Mouse (Mus musculus) stomach, embryonic 14.5 days (tissue): Measurements from ENCODE around the gene Cpt1b. TPM values are rescaled to one million over a fixed set of nuclear protein-coding genes. Genes with fewer than 3 reads are reported as not detected.
A peak's percentile ranks its signal among the peaks of the same experiment; 100 is the strongest.

ENCODE experiments used
- ATAC-seq: fragments of 200-750 bp; cut with Nextera tagmentation; 2 replicates; pipeline ENCODE4 v1.8.0; 2017; ENCODE audit warnings: low read depth, moderate TSS enrichment; ENCODE audit not compliant: insufficient number of reproducible peaks, insufficient read depth, low FRiP score
- H3K27ac ChIP-seq: fragments of 300-500 bp; sonication (generic); 2 replicates; pipeline ENCODE4 v1.5.1; 2014; ENCODE audit warnings: mild to moderate bottlenecking, low read length, moderate library complexity, mixed read lengths
- H3K27me3 ChIP-seq: fragments of 300-500 bp; sonication (generic); 2 replicates; pipeline ENCODE4 v1.6.1; 2014; ENCODE audit warnings: low read length, control low read depth, mixed read lengths; ENCODE audit not compliant: control insufficient read depth, insufficient read depth
- H3K36me3 ChIP-seq: fragments of 300-500 bp; sonication (generic); 2 replicates; pipeline ENCODE4 v1.6.1; 2014; ENCODE audit warnings: mild to moderate bottlenecking, control low read depth, low read length, moderate library complexity, mixed read lengths; ENCODE audit not compliant: control insufficient read depth, insufficient read depth
- H3K4me1 ChIP-seq: fragments of 300-500 bp; sonication (generic); 2 replicates; pipeline ENCODE4 v1.6.1; 2014; ENCODE audit warnings: low read length, control low read depth, mixed read lengths; ENCODE audit not compliant: control insufficient read depth, insufficient read depth
- H3K4me2 ChIP-seq: fragments of 300-500 bp; sonication (generic); replicated peaks from 2 replicates; pipeline ENCODE4 v1.6.1; 2014; ENCODE audit warnings: low read depth, low read length, control low read depth
- H3K4me3 ChIP-seq: fragments of 300-500 bp; sonication (generic); 2 replicates; pipeline ENCODE4 v1.5.1; 2014; ENCODE audit warnings: low read depth, low read length, control low read depth
- H3K9ac ChIP-seq: fragments of 300-500 bp; sonication (generic); replicated peaks from 2 replicates; pipeline ENCODE4 v1.6.1; 2014; ENCODE audit warnings: low read depth, mild to moderate bottlenecking, control low read depth, low read length, moderate library complexity, mixed read lengths
- H3K9me3 ChIP-seq: fragments of 300-500 bp; sonication (generic); 2 replicates; pipeline ENCODE4 v1.6.1; 2016; ENCODE audit warnings: low read depth, low read length, control low read depth; ENCODE audit not compliant: control insufficient read depth
- WGBS: fragments of 180-500 bp; shearing (Covaris S2); extraction: QIAGEN DNeasy Blood & Tissue Kit; methylation state at CpG from one replicate; pipeline ENCODE4 v1.1.7; 2014; 5-methylcytosine and 5-hydroxymethylcytosine counted together
- polyA plus RNA-seq: library from polyadenylated mRNA; unstranded; fragments of >200 nt; fragmentation: Nextera tagmentation; extraction: Ambion mirVana; gene quantifications from 2 replicates; pipeline ENCODE4 v1.2.1, GENCODE M21; 2014

Cpt1b gene
- 0.46 and 0.53 TPM in 2 replicates for polyA plus RNA-seq

DNA sequence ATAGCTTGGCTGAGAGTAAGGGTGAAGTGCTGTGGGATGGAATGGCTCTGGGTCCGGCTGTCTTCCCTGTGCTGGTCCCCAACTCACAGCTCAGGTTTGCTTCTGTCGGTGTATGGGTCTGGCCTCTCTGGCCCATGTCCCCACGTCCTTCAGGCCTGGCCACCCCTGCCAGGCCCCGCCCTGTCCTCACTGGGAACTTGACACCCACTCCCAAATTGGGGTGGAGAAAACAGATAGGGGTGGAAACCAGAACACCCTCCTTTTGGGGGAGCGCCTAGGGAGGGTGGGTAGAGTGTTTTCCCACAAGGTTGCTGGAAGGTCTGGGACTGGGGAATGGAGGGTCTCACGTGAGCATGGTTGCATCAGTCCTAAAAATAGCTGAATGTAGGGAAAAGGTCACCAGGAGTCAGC, at the start of gene Cpt1b:
Cpt1b (minus strand) TSS at position 153 of the 411 bp plus-strand sequence.
- WGBS = 35% methylated on average over 6 of the region's 6 CpGs
- Histone ChIP-seq H3K27me3 (no peaks in the 10 kb centered on the region), H3K27ac (no peak within 1 kb of the TSS), H3K4me1 (no peaks in the 10 kb centered on the region), H3K9me3 (no peaks in the 10 kb centered on the region), H3K4me3 (no peak within 1 kb of the TSS), H3K4me2 (no peak within 1 kb of the TSS), H3K9ac (no peak within 1 kb of the TSS), H3K36me3 (peaks cover 15% of the 10 kb centered on the region)
- no peak for ATAC-seq

DNA sequence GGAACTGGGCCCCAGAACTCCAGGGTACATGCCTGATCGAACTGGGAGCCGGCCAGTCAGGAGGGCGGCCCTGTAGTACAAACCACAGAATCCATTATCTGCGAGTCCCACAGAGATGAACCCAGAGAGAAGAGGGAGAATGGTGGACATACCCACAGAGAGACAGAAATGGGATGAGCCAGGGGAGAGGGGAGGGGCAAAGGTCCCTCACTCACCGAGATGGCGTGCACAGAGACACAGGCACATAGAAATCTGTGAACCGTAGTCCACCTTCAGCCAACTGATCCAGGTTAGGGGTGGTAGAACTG, 49.6 kb upstream of the Cpt1b start:
- 81% methylated on average over 7 of the region's 7 CpGs for WGBS
- Histone ChIP-seq H3K4me3 (peak overlapping the region; percentile 55), H3K36me3 (no peaks in the 10 kb centered on the region), H3K4me1 (peaks cover 4% of the 10 kb centered on the region), H3K27ac (no peak overlapping the region), H3K27me3 (no peaks in the 10 kb centered on the region), H3K4me2 (peak overlapping the region; percentile 84), H3K9ac (peak overlapping the region; percentile 52; the same call in 1 of the 2 replicates), H3K9me3 (no peaks in the 10 kb centered on the region)
- no peak; the same call in 1 of the 2 replicates for ATAC-seq

DNA sequence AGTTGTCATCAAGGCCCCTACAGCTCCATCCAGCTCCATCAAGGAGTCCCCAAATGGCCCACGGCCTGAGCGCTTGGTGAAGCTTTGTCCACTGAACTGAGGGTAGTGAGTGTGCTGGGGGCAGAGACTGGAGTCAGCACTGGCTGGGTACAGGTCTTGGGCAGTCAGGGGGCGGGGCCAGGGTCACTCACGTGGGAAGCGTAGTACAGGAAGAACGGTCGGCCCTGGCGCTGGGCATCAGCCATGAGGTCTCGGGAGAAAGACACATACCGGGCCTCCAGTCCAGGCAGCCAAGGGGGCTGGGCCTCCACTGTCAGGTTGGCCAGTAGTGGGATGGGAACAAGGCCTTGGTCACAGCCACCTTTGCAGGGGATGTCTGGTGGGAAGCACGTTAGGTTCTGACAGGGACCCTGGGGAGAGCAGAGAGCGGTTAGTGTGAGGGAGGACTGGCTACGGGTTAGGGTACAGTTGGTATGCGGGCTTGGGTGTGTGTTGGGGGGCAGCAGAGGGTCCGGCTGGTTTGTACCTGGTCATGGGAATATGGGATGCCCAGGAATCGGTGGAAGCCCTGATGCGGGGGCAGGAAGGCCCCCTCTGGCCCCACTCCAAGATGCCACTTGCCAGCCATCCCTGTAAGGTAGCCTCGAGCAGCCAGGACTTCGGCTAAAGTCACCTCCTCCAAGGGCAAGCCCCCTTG, 49.1 kb upstream of the Cpt1b start:
- no peak overlapping the region for H3K9ac ChIP-seq
- 92% methylated on average over 19 of the region's 19 CpGs for WGBS
- H3K36me3 ChIP-seq = no peaks in the 10 kb centered on the region
- H3K27me3 ChIP-seq = no peaks in the 10 kb centered on the region
- no peak overlapping the region for H3K27ac ChIP-seq
- no peaks in the 10 kb centered on the region for H3K9me3 ChIP-seq
- no peak overlapping the region for H3K4me2 ChIP-seq
- no peak for ATAC-seq
- peaks cover 4% of the 10 kb centered on the region for H3K4me1 ChIP-seq
- no peak overlapping the region for H3K4me3 ChIP-seq

DNA sequence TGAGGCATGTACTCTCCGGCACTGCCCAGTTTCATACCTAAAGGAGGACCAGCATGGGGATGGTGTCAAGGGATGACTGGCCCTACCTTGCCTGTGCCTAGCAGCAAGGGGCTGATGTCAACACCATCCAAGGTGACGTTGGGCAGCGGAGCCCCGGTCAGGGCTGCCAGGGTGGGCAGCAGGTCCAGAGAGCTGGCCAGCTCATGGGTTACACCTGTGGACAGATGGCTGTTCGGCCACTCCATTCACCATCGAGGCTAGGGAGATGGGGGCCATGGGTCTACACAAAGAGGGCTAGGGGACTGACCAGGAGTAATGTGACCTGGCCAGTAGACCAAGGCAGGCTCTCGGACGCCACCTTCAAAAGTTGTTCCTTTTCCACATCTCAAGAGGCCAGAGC, 48.3 kb upstream of the Cpt1b start:
- 93% methylated on average over 8 of the region's 8 CpGs for WGBS
- Histone ChIP-seq H3K9me3 (no peaks in the 10 kb centered on the region), H3K4me3 (no peak overlapping the region), H3K4me1 (peaks cover 4% of the 10 kb centered on the region), H3K4me2 (no peak overlapping the region), H3K9ac (no peak overlapping the region), H3K27ac (no peak overlapping the region), H3K27me3 (no peaks in the 10 kb centered on the region), H3K36me3 (no peaks in the 10 kb centered on the region)
- no peak for ATAC-seq

DNA sequence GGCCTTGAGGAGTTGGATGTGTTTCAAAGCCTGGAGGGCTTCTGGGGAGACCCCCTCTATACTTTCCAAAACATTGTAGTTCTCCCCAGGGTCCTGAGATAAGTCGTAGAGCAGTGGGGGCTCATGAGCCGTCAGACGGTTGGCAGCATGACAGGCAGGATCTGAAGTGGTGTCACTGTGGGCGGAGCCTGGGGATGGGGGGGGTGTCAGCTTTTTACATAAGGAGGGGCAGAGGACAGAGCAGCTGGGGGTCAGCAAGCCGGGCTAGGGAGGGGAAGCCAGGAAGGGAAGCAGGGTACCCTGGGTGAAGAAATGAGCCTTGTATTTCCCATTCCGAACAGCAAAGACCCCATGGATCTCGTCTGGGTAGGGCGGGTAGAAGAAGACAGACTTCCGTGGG, 47.7 kb upstream of the Cpt1b start:
- Histone ChIP-seq H3K4me1 (peaks cover 4% of the 10 kb centered on the region), H3K9ac (no peak overlapping the region), H3K27ac (no peak overlapping the region), H3K4me3 (no peak overlapping the region), H3K9me3 (no peaks in the 10 kb centered on the region), H3K4me2 (no peak overlapping the region), H3K36me3 (no peaks in the 10 kb centered on the region), H3K27me3 (no peaks in the 10 kb centered on the region)
- ATAC-seq = no peak
- WGBS = 85% methylated on average over 9 of the region's 9 CpGs

DNA sequence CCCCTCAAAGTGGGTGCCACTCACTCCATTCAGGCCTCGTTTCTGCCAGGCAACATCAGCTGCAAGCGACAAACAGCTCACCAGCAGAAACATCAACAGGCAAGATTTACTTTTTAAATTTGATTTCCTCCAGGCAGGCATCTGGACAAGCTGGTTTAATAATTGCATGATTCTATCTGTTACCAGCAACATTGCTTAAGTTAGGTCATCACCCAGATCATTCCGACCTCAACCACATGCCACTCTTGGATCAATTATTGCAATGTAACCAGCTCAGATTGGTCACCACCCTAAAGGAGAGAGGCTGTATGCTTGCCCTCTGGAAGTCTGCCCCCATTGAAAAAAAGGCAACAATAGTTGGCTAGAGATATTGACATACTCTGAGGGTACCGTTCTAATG, 45.8 kb upstream of the Cpt1b start:
- Histone ChIP-seq H3K4me2 (no peak overlapping the region), H3K36me3 (no peaks in the 10 kb centered on the region), H3K9ac (no peak overlapping the region), H3K27me3 (no peaks in the 10 kb centered on the region), H3K4me1 (peaks cover 4% of the 10 kb centered on the region), H3K9me3 (no peaks in the 10 kb centered on the region), H3K4me3 (no peak overlapping the region), H3K27ac (no peak overlapping the region)
- no peak for ATAC-seq
- 87% methylated on average over 4 of the region's 4 CpGs for WGBS

DNA sequence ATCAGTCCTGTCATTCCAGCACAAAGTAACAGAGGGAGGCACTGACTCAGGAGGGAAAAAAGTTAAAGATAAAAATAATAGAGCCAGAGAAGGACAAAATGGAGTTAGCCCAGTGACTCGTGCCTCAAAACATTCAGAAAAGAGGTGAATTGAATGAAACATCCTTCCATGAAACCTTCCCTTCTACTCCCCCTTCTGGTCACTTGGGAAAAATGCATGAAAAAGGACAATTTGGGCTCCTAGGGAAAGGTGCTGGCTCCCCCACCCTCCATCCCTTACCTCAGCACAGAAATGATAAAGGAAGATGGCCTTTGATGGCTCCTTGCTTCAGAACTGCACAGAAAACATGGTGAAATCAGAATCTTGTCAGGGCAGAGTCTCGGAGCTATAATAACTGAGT, 42.9 kb upstream of the Cpt1b start:
- 33% methylated on average over 2 of the region's 2 CpGs for WGBS
- Histone ChIP-seq H3K27ac (no peak overlapping the region), H3K4me2 (no peak overlapping the region), H3K4me1 (no peaks in the 10 kb centered on the region), H3K9me3 (no peaks in the 10 kb centered on the region), H3K9ac (no peak overlapping the region), H3K36me3 (no peaks in the 10 kb centered on the region), H3K4me3 (no peak overlapping the region), H3K27me3 (no peaks in the 10 kb centered on the region)
- ATAC-seq = no peak

DNA sequence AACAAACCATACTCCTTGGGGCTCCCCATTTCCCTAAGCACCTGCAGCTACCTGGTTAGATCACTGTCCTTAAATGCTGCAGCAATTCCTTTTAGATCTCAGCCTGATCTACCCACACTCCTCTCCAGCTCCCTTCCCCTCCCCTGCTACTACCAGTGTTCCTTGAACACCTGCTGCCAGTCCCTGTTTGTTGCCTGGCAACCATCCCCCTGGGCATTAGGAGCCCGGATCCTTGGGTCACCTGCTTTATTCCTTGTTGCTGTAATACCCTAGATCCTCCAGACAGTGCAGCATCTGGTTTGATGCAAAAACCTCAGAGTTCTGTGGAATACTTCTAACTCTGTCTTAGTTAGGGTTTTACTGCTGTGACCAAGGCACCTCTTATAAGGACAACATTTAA, 39.4 kb upstream of the Cpt1b start:
- no peak for ATAC-seq
- Histone ChIP-seq H3K4me1 (no peaks in the 10 kb centered on the region), H3K4me2 (no peak overlapping the region), H3K27ac (no peak overlapping the region), H3K36me3 (no peaks in the 10 kb centered on the region), H3K4me3 (no peak overlapping the region), H3K9ac (no peak overlapping the region), H3K9me3 (no peaks in the 10 kb centered on the region), H3K27me3 (no peaks in the 10 kb centered on the region)
- WGBS = 7% methylated on average over 1 of the region's 1 CpGs
